Mouse (Mus musculus) liver, postnatal 0 days (tissue): ENCODE data around the gene Habp4. TPM values are rescaled to one million over a fixed set of nuclear protein-coding genes. Genes with fewer than 3 reads are reported as not detected.

Experiments
- ATAC-seq: fragments of 200-750 bp; cut with Nextera tagmentation; 2 replicates; pipeline ENCODE4 v1.8.0; 2017; ENCODE audit warnings: mild to moderate bottlenecking, moderate library complexity
- DNase-seq: peaks from one replicate; pipeline ENCODE4 v3.0.0-alpha.2; 2016
- H3K27ac ChIP-seq: fragments of 300-500 bp; sonication (generic); 2 replicates; pipeline ENCODE4 v1.5.1; 2014; ENCODE audit warnings: antibody characterized with exemption, moderate library complexity, mild to moderate bottlenecking, low read depth
- H3K27me3 ChIP-seq: fragments of 300-500 bp; sonication (generic); 2 replicates; pipeline ENCODE4 v1.6.1; 2014; ENCODE audit warnings: low read length, control low read depth, mixed read lengths; ENCODE audit not compliant: insufficient read depth
- H3K36me3 ChIP-seq: fragments of 300-500 bp; sonication (generic); replicated peaks from 2 replicates; pipeline ENCODE4 v1.6.1; 2014; ENCODE audit warnings: mild to moderate bottlenecking, control low read depth, low read length, moderate library complexity, mixed read lengths; ENCODE audit not compliant: insufficient read depth
- H3K4me1 ChIP-seq: fragments of 300-500 bp; sonication (generic); 2 replicates; pipeline ENCODE4 v1.6.1; 2014; ENCODE audit warnings: antibody characterized with exemption, mild to moderate bottlenecking, control low read depth; ENCODE audit not compliant: insufficient read depth
- H3K4me2 ChIP-seq: fragments of 300-500 bp; sonication (generic); 2 replicates; pipeline ENCODE4 v1.6.1; 2014; ENCODE audit warnings: low read depth, mild to moderate bottlenecking, low read length, moderate library complexity, mixed read lengths
- H3K4me3 ChIP-seq: fragments of 300-500 bp; sonication (generic); 2 replicates; pipeline ENCODE4 v1.5.1; 2014; ENCODE audit warnings: low read depth, low read length
- H3K9ac ChIP-seq: fragments of 300-500 bp; sonication (generic); replicated peaks from 2 replicates; pipeline ENCODE4 v1.6.1; 2014; ENCODE audit warnings: mild to moderate bottlenecking, moderate library complexity
- H3K9me3 ChIP-seq: fragments of 300-500 bp; sonication (generic); 2 replicates; pipeline ENCODE4 v1.6.1; 2016; ENCODE audit warnings: mild to moderate bottlenecking, control low read depth, low read length, mixed read lengths
- CTCF ChIP-seq: sonication (generic); IDR thresholded peaks from 2 replicates; pipeline ENCODE4 v1.5.1; 2016; ENCODE audit warnings: antibody characterized with exemption, low read depth
- EP300 ChIP-seq: IDR thresholded peaks from 2 replicates; pipeline ENCODE4 v1.6.1; 2016; ENCODE audit warnings: antibody characterized with exemption, low read depth, mild to moderate bottlenecking
- WGBS: fragments of 180-500 bp; shearing (Covaris S2); extraction: QIAGEN DNeasy Blood & Tissue Kit; methylation state at CpG from one replicate; pipeline ENCODE4 v1.1.7; 2014; ENCODE audit not compliant: insufficient replicate concordance; 5-methylcytosine and 5-hydroxymethylcytosine counted together
- polyA plus RNA-seq: library from polyadenylated mRNA; unstranded; fragments of >200 nt; fragmentation: Nextera tagmentation; extraction: Ambion mirVana; gene quantifications from 2 replicates; pipeline ENCODE4 v1.2.1, GENCODE M21; 2015

Gene Habp4
- polyA plus RNA-seq, 1 experiment from 2014 or later, result 9.0 TPM

- H3K4me2 ChIP-seq, result peak overlapping the region; percentile 99
- peaks cover 14% of the 10 kb centered on the region for H3K4me1 ChIP-seq
- TF ChIP-seq EP300, result no peak
- TF ChIP-seq CTCF, result no peak
- H3K9ac ChIP-seq, result peak overlapping the region; percentile 83
- no peaks in the 10 kb centered on the region for H3K9me3 ChIP-seq
- peaks cover 7% of the 10 kb centered on the region; the same call in 1 of the 2 replicates for H3K27me3 ChIP-seq
- peak overlapping the region; percentile 85 for H3K4me3 ChIP-seq
- ATAC-seq (no peak), DNase-seq (no peak)
- 12% methylated on average over 14 of the region's 14 CpGs for WGBS
- H3K36me3 ChIP-seq, result no peaks in the 10 kb centered on the region
- H3K27ac ChIP-seq, result peak overlapping the region; percentile 90; the same call in 1 of the 2 replicates
Measured at GRCm38 (mm10) chr13:64162626-64163025, 1.0 kb downstream of the Habp4 start.

- Histone ChIP-seq H3K36me3 (no peaks in the 10 kb centered on the region), H3K4me1 (peaks cover 14% of the 10 kb centered on the region), H3K9ac (peak overlapping the region; percentile 83; the same call in 1 of the 2 replicates), H3K9me3 (no peaks in the 10 kb centered on the region), H3K27ac (no peak overlapping the region), H3K27me3 (peaks cover 7% of the 10 kb centered on the region; the same call in 1 of the 2 replicates), H3K4me2 (peak overlapping the region; percentile 99), H3K4me3 (peak overlapping the region; percentile 85)
- no peak for DNase-seq
- no peak for TF ChIP-seq CTCF
- TF ChIP-seq EP300, result no peak
- ATAC-seq, result no peak
- WGBS, result 52% methylated on average over 13 of the region's 13 CpGs
Measured at GRCm38 (mm10) chr13:64163147-64163715, 1.6 kb downstream of the Habp4 start.

GRCm38 (mm10) chr13:64169746-64170145 lies 8.1 kb downstream of the Habp4 start:
- H3K4me3 ChIP-seq, result no peak overlapping the region
- no peak overlapping the region for H3K4me2 ChIP-seq
- no peak overlapping the region for H3K27ac ChIP-seq
- H3K36me3 ChIP-seq, result no peaks in the 10 kb centered on the region
- H3K27me3 ChIP-seq, result no peaks in the 10 kb centered on the region
- no peaks in the 10 kb centered on the region for H3K9me3 ChIP-seq
- no peaks in the 10 kb centered on the region for H3K4me1 ChIP-seq
- WGBS, result 91% methylated on average over 25 of the region's 25 CpGs
- DNase-seq (no peak), ATAC-seq (no peak)
- no peak overlapping the region for H3K9ac ChIP-seq
- TF ChIP-seq CTCF (no peak), EP300 (no peak)

- DNase-seq, result no peak
- Histone ChIP-seq H3K4me1 (no peaks in the 10 kb centered on the region), H3K9ac (no peak overlapping the region), H3K27me3 (no peaks in the 10 kb centered on the region), H3K4me3 (no peak overlapping the region), H3K4me2 (no peak overlapping the region), H3K36me3 (no peaks in the 10 kb centered on the region), H3K9me3 (no peaks in the 10 kb centered on the region), H3K27ac (no peak overlapping the region)
- whole genome bisulfite sequencing, result 68% methylated on average over 7 of the region's 7 CpGs
- ATAC-seq, result no peak
- no peak for TF ChIP-seq CTCF
Measured at GRCm38 (mm10) chr13:64178000-64178399, 16.4 kb downstream of the Habp4 start.

- no peak overlapping the region for H3K4me3 ChIP-seq
- no peaks in the 10 kb centered on the region for H3K27me3 ChIP-seq
- no peaks in the 10 kb centered on the region for H3K36me3 ChIP-seq
- no peaks in the 10 kb centered on the region for H3K9me3 ChIP-seq
- no peak overlapping the region for H3K9ac ChIP-seq
- 66% methylated on average over 13 of the region's 13 CpGs for WGBS
- ATAC-seq (peak; percentile 64), DNase-seq (peak; percentile 45)
- no peak overlapping the region for H3K4me2 ChIP-seq
- TF ChIP-seq CTCF, result no peak
- no peak for TF ChIP-seq EP300
- peak overlapping the region; percentile 81 for H3K27ac ChIP-seq
- H3K4me1 ChIP-seq, result no peaks in the 10 kb centered on the region
Measured at GRCm38 (mm10) chr13:64178746-64179652, 17.4 kb downstream of the Habp4 start.

- DNase-seq (no peak), ATAC-seq (no peak)
- no peaks in the 10 kb centered on the region for H3K9me3 ChIP-seq
- WGBS, result 68% methylated on average over 4 of the region's 4 CpGs
- no peaks in the 10 kb centered on the region for H3K27me3 ChIP-seq
- no peaks in the 10 kb centered on the region for H3K36me3 ChIP-seq
- H3K27ac ChIP-seq, result peak overlapping the region; percentile 81
- no peak overlapping the region for H3K9ac ChIP-seq
- TF ChIP-seq EP300 (no peak), CTCF (peak; percentile 54)
- no peaks in the 10 kb centered on the region for H3K4me1 ChIP-seq
- no peak overlapping the region for H3K4me3 ChIP-seq
- no peak overlapping the region for H3K4me2 ChIP-seq
Measured at GRCm38 (mm10) chr13:64180300-64180699, 18.7 kb downstream of the Habp4 start.
